Mouse (Mus musculus) olfactory bulb, adult 2 months (tissue): ENCODE data around the gene Dclk2. TPM values are rescaled to one million over a fixed set of nuclear protein-coding genes. Genes with fewer than 3 reads are reported as not detected.

Experiments
- H3K27ac ChIP-seq: fragments of 200-500 bp; 2 replicates; pipeline ENCODE4 v1.5.1; 2012; ENCODE audit warnings: low read depth, low read length; ENCODE audit not compliant: insufficient read depth
- H3K4me1 ChIP-seq: fragments of 200-500 bp; 2 replicates; pipeline ENCODE4 v1.6.1; 2012; ENCODE audit warnings: low read length; ENCODE audit not compliant: control insufficient read depth, insufficient read depth
- H3K4me3 ChIP-seq: fragments of 200-500 bp; 2 replicates; pipeline ENCODE4 v1.5.1; 2012; ENCODE audit warnings: mild to moderate bottlenecking, low read depth, low read length, moderate library complexity; ENCODE audit not compliant: insufficient read depth
- CTCF ChIP-seq: fragments of 200-500 bp; IDR thresholded peaks from 2 replicates; pipeline ENCODE4 v1.5.1; 2012; ENCODE audit warnings: low read depth, mild to moderate bottlenecking, low read length, moderate library complexity; ENCODE audit not compliant: insufficient read depth
- POLR2A ChIP-seq: fragments of 200-500 bp; IDR thresholded peaks from 2 replicates; pipeline ENCODE4 v1.6.1; 2012; ENCODE audit warnings: mild to moderate bottlenecking, low read depth, low read length, moderate library complexity; ENCODE audit not compliant: insufficient read depth
- WGBS: fragments of 180-500 bp; shearing (Covaris S2); methylation state at CpG from one replicate; pipeline ENCODE4 v1.1.7; 2018; 5-methylcytosine and 5-hydroxymethylcytosine counted together
- polyA plus RNA-seq: library from polyadenylated mRNA; stranded (reverse); fragments of >200 nt; gene quantifications from 2 replicates; pipeline ENCODE4 v1.2.4, GENCODE M21; 2012; ENCODE audit warnings: low replicate concordance; ENCODE audit not compliant: missing spikeins, insufficient read depth, insufficient read length

Gene Dclk2
- polyA plus RNA-seq, 1 experiment = 287 TPM

- no peak overlapping the region for H3K27ac ChIP-seq
- peaks cover 20% of the 10 kb centered on the region for H3K4me1 ChIP-seq
- 58% methylated on average over 9 of the region's 9 CpGs for WGBS
- no peak overlapping the region for H3K4me3 ChIP-seq
- TF ChIP-seq POLR2A (no peak), CTCF (no peak)
Measured at GRCm38 (mm10) chr3:86804265-86804664, 116.4 kb downstream of the Dclk2 start.

DNA sequence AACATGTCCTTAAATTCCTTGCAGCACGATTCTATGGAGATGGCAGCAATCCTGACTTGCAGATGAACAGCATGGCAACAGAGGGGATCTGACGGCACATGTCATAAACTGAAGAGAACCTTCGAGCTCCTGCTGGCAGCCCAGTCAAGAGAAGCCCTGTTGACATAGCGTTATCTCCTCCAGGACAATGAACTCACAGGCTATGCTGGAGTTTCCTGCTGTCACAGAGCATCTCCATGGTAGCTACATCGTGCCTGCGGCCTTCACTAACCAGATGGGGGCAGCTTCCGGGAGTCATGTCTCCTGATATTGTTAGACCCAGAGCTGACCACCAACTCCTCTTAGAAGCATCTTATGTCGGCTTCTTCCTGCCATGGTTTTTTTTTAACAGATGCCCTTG is 117.8 kb downstream of the Dclk2 start:
- Histone ChIP-seq H3K4me3 (no peak overlapping the region), H3K27ac (no peak overlapping the region)

GRCm38 (mm10) chr3:86800841-86801240 is 119.8 kb downstream of the Dclk2 start:
- Histone ChIP-seq H3K27ac (peak overlapping the region; percentile 42), H3K4me1 (peaks cover 19% of the 10 kb centered on the region), H3K4me3 (no peak overlapping the region)
- 58% methylated on average over 8 of the region's 8 CpGs for WGBS
- no peak for TF ChIP-seq CTCF
- TF ChIP-seq POLR2A = no peak

More for the DNA sequence above, 117.8 kb downstream of the Dclk2 start:
- TF ChIP-seq POLR2A = no peak
- TF ChIP-seq CTCF = no peak
- peaks cover 16% of the 10 kb centered on the region for H3K4me1 ChIP-seq
- 70% methylated on average over 8 of the region's 8 CpGs for WGBS

- no peak overlapping the region for H3K4me3 ChIP-seq
- 93% methylated on average over 9 of the region's 9 CpGs for WGBS
- TF ChIP-seq CTCF (no peak), POLR2A (no peak)
- no peak overlapping the region for H3K27ac ChIP-seq
- peaks cover 21% of the 10 kb centered on the region for H3K4me1 ChIP-seq
Measured at GRCm38 (mm10) chr3:86799041-86799440, 121.6 kb downstream of the Dclk2 start.

- TF ChIP-seq CTCF (no peak), POLR2A (no peak)
- H3K4me3 ChIP-seq = no peak overlapping the region
- no peak overlapping the region for H3K27ac ChIP-seq
- peaks cover 22% of the 10 kb centered on the region for H3K4me1 ChIP-seq
- WGBS = 71% methylated on average over 13 of the region's 13 CpGs
Measured at GRCm38 (mm10) chr3:86797871-86798460, 122.7 kb downstream of the Dclk2 start.

DNA sequence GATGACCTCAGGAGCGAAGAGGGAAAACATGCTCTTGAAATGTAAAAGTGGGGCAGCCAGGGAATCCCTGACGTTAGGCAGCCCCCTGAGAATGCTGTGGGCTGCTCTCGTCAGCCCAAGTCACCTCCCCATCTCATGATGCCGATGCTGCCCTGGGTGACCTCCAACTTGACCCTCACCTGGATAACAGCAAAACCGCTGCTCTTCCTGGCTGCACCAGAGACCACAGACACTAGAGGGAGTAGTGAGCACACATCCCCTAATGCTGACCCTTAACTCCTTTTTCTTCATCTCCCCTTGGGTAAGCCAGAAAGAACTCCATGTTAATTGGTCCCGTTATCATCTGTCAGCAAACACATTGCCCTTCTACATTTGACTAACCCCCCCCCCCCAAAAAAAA is 123.9 kb downstream of the Dclk2 start:
- TF ChIP-seq POLR2A (no peak), CTCF (0 out of 2 replicates have a peak, but pooled peaks have one; percentile 40)
- no peak overlapping the region for H3K27ac ChIP-seq
- H3K4me1 ChIP-seq = peaks cover 20% of the 10 kb centered on the region
- no peak overlapping the region for H3K4me3 ChIP-seq
- 49% methylated on average over 6 of the region's 6 CpGs for WGBS

DNA sequence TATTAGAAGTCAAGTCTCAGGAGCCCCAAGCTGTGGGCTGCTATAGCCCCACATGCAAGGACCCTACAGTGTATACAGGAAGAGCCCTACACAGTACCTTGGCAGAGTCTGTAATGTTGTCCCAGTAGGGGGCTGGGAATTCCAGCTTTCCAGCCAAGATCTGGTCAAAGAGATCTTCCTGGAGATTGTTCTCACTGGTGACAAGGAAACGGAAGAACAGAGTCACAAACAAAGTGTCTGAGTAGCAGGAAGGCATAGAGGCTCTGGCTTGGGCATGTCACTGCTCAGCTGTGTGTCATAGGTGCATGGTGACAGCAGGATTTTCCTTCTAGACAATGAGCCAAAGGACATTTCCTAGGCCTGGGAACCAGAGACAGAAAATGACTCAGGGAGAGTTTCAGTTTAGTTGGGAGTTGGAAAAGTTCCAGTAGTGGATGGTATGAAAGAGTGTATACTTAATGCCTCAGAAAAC is 126.9 kb downstream of the Dclk2 start:
- Histone ChIP-seq H3K27ac (no peak overlapping the region; the same call in 1 of the 2 replicates), H3K4me1 (peaks cover 13% of the 10 kb centered on the region), H3K4me3 (no peak overlapping the region)
- WGBS = 8% methylated on average over 1 of the region's 1 CpGs
- TF ChIP-seq CTCF (no peak), POLR2A (no peak)

DNA sequence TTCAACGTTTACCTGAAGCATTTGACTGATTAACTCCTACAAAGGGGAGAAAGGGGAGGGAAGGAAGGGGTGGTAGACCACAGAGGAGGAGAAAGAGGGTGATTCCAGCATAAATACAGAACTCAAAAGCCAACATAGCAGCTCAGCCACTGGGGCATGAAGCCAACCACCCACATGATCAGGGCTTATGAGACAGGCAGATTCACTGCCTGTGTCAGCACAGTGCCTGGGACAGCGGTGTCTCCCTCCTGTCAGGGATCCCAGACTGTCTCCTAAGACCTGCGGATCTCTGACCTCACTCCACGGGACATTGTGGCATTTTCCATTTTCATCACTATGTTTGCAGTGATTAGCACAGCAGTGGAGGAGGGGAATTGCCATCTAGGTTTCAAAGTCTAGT is 127.4 kb downstream of the Dclk2 start:
- 33% methylated on average over 4 of the region's 4 CpGs for WGBS
- Histone ChIP-seq H3K4me1 (peaks cover 15% of the 10 kb centered on the region), H3K27ac (no peak overlapping the region), H3K4me3 (no peak overlapping the region)
- TF ChIP-seq POLR2A = no peak
- TF ChIP-seq CTCF = no peak

DNA sequence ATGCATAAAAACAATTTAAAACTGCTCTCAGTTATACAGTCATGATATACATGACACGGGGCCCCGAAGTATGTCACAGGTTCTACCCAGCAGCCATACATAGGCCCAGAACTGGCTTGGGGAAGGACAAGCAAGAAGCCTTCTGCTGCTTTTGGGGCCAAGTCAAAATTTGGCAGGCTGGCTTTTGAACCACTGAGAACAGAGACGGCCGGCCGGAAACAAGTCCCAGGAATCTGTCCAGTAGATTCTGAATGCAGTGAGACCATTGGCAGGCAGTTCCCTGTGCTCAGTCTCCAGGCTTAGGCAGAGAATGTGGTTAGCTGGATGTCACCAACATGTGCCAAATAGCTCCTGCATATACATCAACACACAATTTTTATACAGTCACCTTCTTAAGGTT is 130.9 kb downstream of the Dclk2 start:
- H3K4me3 ChIP-seq = no peak overlapping the region
- no peak overlapping the region for H3K27ac ChIP-seq
- TF ChIP-seq POLR2A = no peak
- no peak for TF ChIP-seq CTCF
- H3K4me1 ChIP-seq = peaks cover 41% of the 10 kb centered on the region
- 70% methylated on average over 5 of the region's 5 CpGs for WGBS

GRCm38 (mm10) chr3:86788711-86789110 is 131.9 kb downstream of the Dclk2 start:
- Histone ChIP-seq H3K4me3 (no peak overlapping the region), H3K27ac (peak overlapping the region; percentile 29; the same call in 1 of the 2 replicates), H3K4me1 (peaks cover 42% of the 10 kb centered on the region)
- WGBS = 27% methylated on average over 6 of the region's 6 CpGs
- TF ChIP-seq CTCF (0 out of 2 replicates have a peak, but pooled peaks have one; percentile 15), POLR2A (no peak)
